Mouse (Mus musculus) heart, adult 2 months (tissue): ENCODE data around the gene Ip6k2.

Experiments used
- CTCF ChIP-seq: fragments of 200-600 bp; IDR thresholded peaks from 2 replicates; pipeline ENCODE4 v1.8.1; 2022; ENCODE audit warnings: antibody characterized with exemption, mild to moderate bottlenecking, moderate library complexity
- EP300 ChIP-seq: fragments of 200-500 bp; IDR thresholded peaks from 2 replicates; pipeline ENCODE4 v1.6.1; 2011; ENCODE audit warnings: low read depth, low read length, control low read depth; ENCODE audit not compliant: insufficient read depth
- POLR2A ChIP-seq: fragments of 200-500 bp; IDR thresholded peaks from 2 replicates; pipeline ENCODE4 v1.6.1; 2011; ENCODE audit warnings: mild to moderate bottlenecking, low read depth, low read length, control low read depth; ENCODE audit not compliant: insufficient read depth

DNA sequence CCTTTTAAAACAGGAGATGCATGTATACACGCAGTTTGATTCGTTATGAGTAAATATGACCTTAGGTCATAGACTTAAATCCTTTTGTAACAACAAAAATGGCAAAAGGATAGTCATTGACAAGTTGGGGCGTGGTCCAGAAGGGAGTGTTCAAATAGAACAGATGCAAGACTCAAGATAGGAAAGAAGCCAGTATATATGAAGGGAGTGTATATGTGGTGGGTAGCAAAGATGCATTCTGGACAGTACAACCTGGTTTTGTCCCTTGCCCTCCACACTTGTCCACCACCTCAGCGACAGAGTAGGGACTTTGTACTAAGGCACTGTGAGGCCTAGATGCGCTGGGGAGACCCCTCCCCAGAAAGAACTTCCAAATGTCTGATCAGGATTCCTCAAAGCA is 24.1 kb downstream of the Ip6k2 start:
- TF ChIP-seq EP300 (no peak), CTCF (no peak), POLR2A (no peak)
